Mouse (Mus musculus) kidney, adult 11 months (tissue): ENCODE results near the gene Gm45337.

Source experiments
- DNase-seq: peaks from one replicate; pipeline ENCODE4 v3.0.0; 2022

The Gm45337 gene

DNA sequence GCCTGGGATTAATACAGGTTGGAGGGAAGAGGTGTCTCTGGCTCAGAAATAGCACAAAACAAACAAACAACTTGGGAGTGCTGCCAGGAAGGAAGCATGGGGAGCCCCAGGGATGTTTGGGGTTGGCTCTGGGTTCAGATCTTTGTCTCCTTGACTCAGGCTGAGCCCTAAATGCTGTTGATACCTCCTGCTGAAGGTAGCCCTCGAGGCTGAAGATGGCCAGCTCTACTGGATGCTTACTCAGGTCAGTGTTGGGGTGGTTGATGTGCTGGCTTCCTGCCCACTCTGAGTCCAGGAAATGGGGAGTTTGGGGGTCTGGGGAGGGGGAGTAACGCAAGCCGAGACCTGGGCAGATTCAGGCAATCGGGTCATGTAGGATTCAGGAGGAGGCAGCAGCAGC is 47.7 kb downstream of the Gm45337 start:
- DNase-seq: no peak

DNA sequence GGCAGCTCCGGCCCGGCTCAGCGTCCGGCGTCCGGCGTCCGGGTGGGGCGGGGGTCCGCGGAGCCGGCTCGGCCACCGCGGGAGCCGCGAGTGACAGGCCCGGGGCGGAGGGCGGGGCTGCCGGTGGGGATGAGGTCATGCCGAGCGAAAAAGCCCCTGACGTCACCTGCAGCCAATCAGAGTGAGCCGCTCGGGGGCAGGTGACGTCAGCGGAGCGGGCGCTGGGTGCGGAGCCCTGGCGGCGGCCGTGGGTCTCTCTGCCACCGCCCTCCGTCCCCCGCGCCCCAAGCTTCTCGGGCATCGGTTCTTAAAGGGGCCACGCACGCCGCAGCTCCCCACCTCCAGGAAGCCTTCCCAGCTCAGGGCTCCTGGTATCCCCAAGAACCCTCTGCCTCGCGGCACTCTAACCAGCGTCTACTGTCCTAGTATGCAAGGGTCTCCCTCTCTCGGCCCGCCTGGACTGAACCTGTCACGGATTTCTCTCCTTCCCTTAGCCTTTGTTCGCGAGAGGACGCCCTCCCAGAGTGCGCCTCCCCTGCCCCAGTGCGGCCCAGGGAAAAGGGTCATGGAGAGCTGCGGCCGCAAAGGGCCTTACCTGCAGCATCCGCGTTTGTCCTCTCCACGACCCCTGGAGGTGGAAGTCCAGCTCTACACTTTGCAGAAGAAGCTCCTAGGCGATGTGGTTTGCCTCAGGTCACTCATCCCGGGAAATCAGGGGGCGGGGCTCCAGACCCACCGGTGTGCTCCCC is 49.0 kb downstream of the Gm45337 start, which contains the start of gene Dusp8:
TSS of gene Dusp8 (minus strand) at position 661 of the 749 bp plus-strand sequence.
- DNase-seq: peak; percentile 79

DNA sequence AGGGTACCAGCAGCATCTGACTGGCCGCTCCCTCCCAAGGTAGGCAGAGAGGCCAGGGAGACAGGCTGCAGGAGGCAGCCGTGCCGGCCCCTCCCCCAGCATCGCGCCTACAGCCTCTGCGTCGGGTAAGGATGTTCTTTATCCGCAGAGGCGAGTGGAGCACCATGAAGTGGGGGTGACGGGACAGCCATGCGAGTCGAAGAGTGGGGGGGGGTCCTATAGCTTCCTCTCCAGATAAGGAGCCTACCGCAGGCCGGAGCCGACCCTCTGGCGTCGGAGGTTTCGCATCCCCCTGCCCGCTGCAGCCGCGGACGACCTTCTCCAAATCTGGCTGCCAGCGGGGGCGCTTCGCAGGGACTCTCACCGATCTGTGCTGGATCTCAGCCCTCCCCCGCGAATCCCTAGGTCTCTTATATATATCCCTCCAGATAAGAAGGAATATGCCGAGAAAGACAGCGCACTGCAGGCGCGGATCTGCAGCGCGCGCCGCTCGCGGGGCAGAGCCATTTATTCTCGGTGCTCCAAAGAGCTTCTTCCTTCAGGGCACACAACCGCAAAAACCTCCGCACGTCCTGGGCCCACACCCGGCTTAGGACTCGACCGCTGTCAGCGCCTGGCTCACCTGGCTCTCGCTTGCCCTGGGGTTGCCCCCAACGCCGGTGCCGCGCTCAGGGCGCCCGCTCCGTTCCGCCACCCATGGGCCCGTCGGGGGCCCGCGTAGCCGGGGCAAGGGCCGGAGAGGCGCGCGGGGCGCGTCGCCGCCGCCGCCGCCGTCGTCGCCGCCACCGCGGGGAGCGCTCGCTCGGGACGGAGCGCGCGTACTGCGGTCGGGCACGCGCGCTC is 49.9 kb downstream of the Gm45337 start:
- no peak for DNase-seq

DNA sequence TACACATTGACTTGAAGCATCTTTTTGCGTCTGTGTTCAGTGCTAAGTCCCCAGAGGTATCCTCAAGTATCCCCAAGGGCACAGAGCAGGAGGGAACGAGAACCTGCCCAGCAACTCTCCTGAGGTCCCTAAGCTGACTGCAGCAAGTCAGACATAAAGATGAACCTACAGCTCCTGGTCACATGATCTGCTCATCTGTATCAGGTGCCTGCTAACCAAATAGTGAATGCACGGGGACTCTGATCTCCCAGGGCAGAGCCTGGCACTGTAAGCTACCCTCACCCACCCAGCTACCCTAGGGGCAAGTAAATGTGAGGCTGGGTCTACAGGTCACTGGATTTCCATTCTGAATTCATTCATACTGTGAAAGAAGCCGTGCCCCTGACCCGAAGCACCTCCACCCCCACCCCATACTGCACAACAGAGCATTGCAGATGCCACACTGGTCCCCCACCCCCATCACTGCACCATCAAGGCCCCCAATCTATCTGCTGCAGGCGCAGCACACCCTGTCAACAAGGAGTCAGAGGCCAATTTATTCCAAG is 50.6 kb downstream of the Gm45337 start:
- DNase-seq: no peak
